Mouse (Mus musculus) hindbrain, embryonic 16.5 days (tissue): ENCODE measurements around the gene Btnl2. TPM values are rescaled to one million over a fixed set of nuclear protein-coding genes. Genes with fewer than 3 reads are reported as not detected.

Experiments
- ATAC-seq: fragments of 200-750 bp; cut with Nextera tagmentation; 2 replicates; pipeline ENCODE4 v1.8.0; 2017; ENCODE audit warnings: moderate TSS enrichment, moderate library complexity
- H3K27ac ChIP-seq: fragments of 300-500 bp; sonication (generic); 2 replicates; pipeline ENCODE4 v1.5.1; 2014; ENCODE audit warnings: low read depth, mild to moderate bottlenecking, control low read depth, low read length, moderate library complexity
- H3K27me3 ChIP-seq: fragments of 300-500 bp; sonication (generic); replicated peaks from 2 replicates; pipeline ENCODE4 v1.6.1; 2014; ENCODE audit warnings: low read length; ENCODE audit not compliant: control insufficient read depth, insufficient read depth
- H3K36me3 ChIP-seq: fragments of 300-500 bp; sonication (generic); 2 replicates; pipeline ENCODE4 v1.6.1; 2014; ENCODE audit warnings: mild to moderate bottlenecking, low read length, moderate library complexity, mixed read lengths; ENCODE audit not compliant: control insufficient read depth, insufficient read depth
- H3K4me1 ChIP-seq: fragments of 300-500 bp; sonication (generic); 2 replicates; pipeline ENCODE4 v1.6.1; 2014; ENCODE audit warnings: low read depth, low read length; ENCODE audit not compliant: control insufficient read depth, insufficient read depth
- H3K4me2 ChIP-seq: fragments of 300-500 bp; sonication (generic); 2 replicates; pipeline ENCODE4 v1.6.1; 2014; ENCODE audit warnings: mild to moderate bottlenecking, low read length, control low read depth, moderate library complexity
- H3K4me3 ChIP-seq: fragments of 300-500 bp; sonication (generic); 2 replicates; pipeline ENCODE4 v1.5.1; 2014; ENCODE audit warnings: mild to moderate bottlenecking, low read length, control low read depth, moderate library complexity
- H3K9ac ChIP-seq: fragments of 300-500 bp; sonication (generic); 2 replicates; pipeline ENCODE4 v1.6.1; 2014; ENCODE audit warnings: low read depth, mild to moderate bottlenecking, control low read depth, low read length, moderate library complexity
- H3K9me3 ChIP-seq: fragments of 300-500 bp; sonication (generic); 2 replicates; pipeline ENCODE4 v1.6.1; 2014; ENCODE audit warnings: mild to moderate bottlenecking, low read length, moderate library complexity; ENCODE audit not compliant: control insufficient read depth
- WGBS: fragments of 180-500 bp; shearing (Covaris S2); extraction: QIAGEN DNeasy Blood & Tissue Kit; methylation state at CpG from one replicate; pipeline ENCODE4 v1.1.7; 2014; 5-methylcytosine and 5-hydroxymethylcytosine counted together
- polyA plus RNA-seq: library from polyadenylated mRNA; unstranded; fragments of >200 nt; fragmentation: Nextera tagmentation; extraction: Ambion mirVana; gene quantifications from 2 replicates; pipeline ENCODE4 v1.2.1, GENCODE M21; 2015

Gene Btnl2
- polyA plus RNA-seq, 1 experiment from 2014 or later, result not detected

- Histone ChIP-seq H3K27me3 (no peaks in the 10 kb centered on the region), H3K4me3 (no peak overlapping the region), H3K9ac (no peak overlapping the region), H3K36me3 (no peaks in the 10 kb centered on the region), H3K27ac (no peak overlapping the region), H3K4me1 (no peaks in the 10 kb centered on the region), H3K9me3 (no peaks in the 10 kb centered on the region), H3K4me2 (no peak overlapping the region)
- ATAC-seq, result no peak
- 47% methylated on average over 3 of the region's 3 CpGs for WGBS
Measured at GRCm38 (mm10) chr17:34340619-34341402, 13.8 kb upstream of the Btnl2 start.

GRCm38 (mm10) chr17:34344882-34345281 is 9.7 kb upstream of the Btnl2 start:
- Histone ChIP-seq H3K36me3 (no peaks in the 10 kb centered on the region), H3K4me1 (no peaks in the 10 kb centered on the region), H3K4me2 (no peak overlapping the region), H3K9me3 (no peaks in the 10 kb centered on the region), H3K4me3 (no peak overlapping the region), H3K27me3 (no peaks in the 10 kb centered on the region), H3K27ac (no peak overlapping the region), H3K9ac (no peak overlapping the region)
- ATAC-seq, result no peak
- WGBS, result 93% methylated on average over 4 of the region's 4 CpGs

GRCm38 (mm10) chr17:34345486-34345885 is 9.1 kb upstream of the Btnl2 start:
- Histone ChIP-seq H3K27ac (no peak overlapping the region), H3K9me3 (no peaks in the 10 kb centered on the region), H3K9ac (no peak overlapping the region), H3K36me3 (no peaks in the 10 kb centered on the region), H3K4me3 (no peak overlapping the region), H3K27me3 (no peaks in the 10 kb centered on the region), H3K4me2 (no peak overlapping the region), H3K4me1 (no peaks in the 10 kb centered on the region)
- WGBS, result 89% methylated on average over 7 of the region's 7 CpGs
- no peak for ATAC-seq

DNA sequence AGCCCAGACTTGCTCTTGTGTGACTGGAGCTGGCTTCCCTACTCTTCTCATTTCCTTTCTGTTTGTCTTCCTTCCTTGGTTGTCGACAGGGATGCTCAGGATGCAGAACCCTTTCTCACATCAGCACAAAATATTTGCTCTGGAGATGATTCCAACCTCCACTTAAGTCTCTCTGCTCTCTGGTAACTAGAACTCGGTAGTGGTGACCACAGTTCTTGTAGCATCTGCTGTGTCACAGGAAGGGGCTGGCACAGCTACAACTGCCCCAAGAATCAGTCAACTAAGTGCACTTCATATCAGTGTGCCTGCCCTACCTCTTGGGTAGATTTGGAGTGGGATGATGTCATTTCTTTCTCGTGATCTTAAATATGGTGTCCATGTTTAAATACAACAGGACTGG is 8.6 kb upstream of the Btnl2 start:
- Histone ChIP-seq H3K4me3 (no peak overlapping the region), H3K9me3 (no peaks in the 10 kb centered on the region), H3K27me3 (no peaks in the 10 kb centered on the region), H3K36me3 (no peaks in the 10 kb centered on the region), H3K27ac (no peak overlapping the region), H3K9ac (no peak overlapping the region), H3K4me1 (no peaks in the 10 kb centered on the region), H3K4me2 (no peak overlapping the region)
- no peak for ATAC-seq
- WGBS, result 75% methylated on average over 3 of the region's 3 CpGs

- no peaks in the 10 kb centered on the region for H3K9me3 ChIP-seq
- no peaks in the 10 kb centered on the region for H3K4me1 ChIP-seq
- no peak overlapping the region for H3K4me2 ChIP-seq
- H3K9ac ChIP-seq, result no peak overlapping the region
- ATAC-seq, result no peak
- H3K4me3 ChIP-seq, result no peak overlapping the region
- H3K36me3 ChIP-seq, result no peaks in the 10 kb centered on the region
- H3K27me3 ChIP-seq, result no peaks in the 10 kb centered on the region
- WGBS, result 71% methylated on average over 6 of the region's 6 CpGs
- no peak overlapping the region for H3K27ac ChIP-seq
Measured at GRCm38 (mm10) chr17:34347606-34348308, 6.9 kb upstream of the Btnl2 start.

- 5% methylated on average over 4 of the region's 4 CpGs for WGBS
- Histone ChIP-seq H3K4me2 (no peak overlapping the region), H3K9ac (no peak overlapping the region), H3K4me1 (no peaks in the 10 kb centered on the region), H3K4me3 (no peak overlapping the region), H3K36me3 (no peaks in the 10 kb centered on the region), H3K27ac (no peak overlapping the region), H3K27me3 (no peaks in the 10 kb centered on the region), H3K9me3 (no peaks in the 10 kb centered on the region)
- no peak for ATAC-seq
Measured at GRCm38 (mm10) chr17:34349429-34349828, 5.2 kb upstream of the Btnl2 start.

DNA sequence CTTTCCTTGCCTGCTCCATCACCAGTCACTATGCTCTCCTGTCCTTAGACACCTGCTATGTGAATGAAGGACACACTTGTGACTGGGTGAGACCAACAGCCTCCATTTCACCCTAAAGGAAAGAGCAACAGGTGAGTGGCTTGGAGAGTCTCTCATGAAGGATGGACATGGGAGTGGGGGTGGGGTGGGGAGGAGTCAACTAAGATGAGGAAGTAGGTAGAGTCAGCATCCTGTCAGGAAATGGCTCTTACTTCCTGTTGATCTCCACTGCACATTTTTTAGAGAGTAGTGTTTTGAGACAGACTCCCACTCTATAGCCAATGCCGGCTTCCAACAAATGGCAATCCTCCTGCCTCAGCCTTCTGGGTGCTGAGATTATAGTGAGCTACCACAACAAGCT is 318 bp downstream of the Btnl2 start:
- ATAC-seq, result no peak
- Histone ChIP-seq H3K4me3 (no peak overlapping the region), H3K9ac (no peak overlapping the region), H3K4me2 (no peak overlapping the region), H3K4me1 (no peaks in the 10 kb centered on the region), H3K36me3 (no peaks in the 10 kb centered on the region), H3K27me3 (no peaks in the 10 kb centered on the region), H3K9me3 (no peaks in the 10 kb centered on the region), H3K27ac (no peak overlapping the region)
- 94% methylated on average over 1 of the region's 1 CpGs for WGBS

DNA sequence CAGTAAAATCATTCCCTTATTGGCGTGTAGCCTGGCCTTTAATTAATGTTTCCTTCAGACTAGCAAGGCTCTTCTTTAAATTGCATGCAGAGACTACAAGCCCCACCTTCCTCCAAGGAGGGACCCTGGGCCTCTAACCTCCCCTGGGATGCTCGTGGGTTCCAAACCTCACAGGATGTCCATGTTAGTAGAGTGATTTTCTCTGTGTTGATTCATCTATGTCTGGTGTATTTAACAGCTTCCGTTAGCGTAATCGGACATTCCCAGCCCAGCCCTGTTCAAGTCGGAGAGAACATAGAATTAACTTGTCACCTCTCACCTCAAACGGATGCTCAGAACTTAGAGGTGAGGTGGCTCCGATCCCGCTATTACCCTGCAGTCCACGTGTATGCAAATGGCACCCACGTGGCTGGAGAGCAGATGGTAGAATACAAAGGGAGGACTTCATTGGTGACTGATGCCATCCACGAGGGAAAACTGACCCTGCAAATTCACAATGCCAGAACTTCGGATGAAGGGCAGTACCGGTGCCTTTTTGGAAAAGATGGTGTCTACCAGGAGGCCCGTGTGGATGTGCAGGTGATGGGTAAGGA is 8.4 kb downstream of the Btnl2 start:
- ATAC-seq, result no peak
- Histone ChIP-seq H3K27ac (no peak overlapping the region), H3K9ac (no peak overlapping the region), H3K4me2 (no peak overlapping the region), H3K9me3 (no peaks in the 10 kb centered on the region), H3K4me3 (no peak overlapping the region), H3K27me3 (no peaks in the 10 kb centered on the region), H3K36me3 (no peaks in the 10 kb centered on the region), H3K4me1 (no peaks in the 10 kb centered on the region)
- WGBS, result 84% methylated on average over 15 of the region's 15 CpGs

DNA sequence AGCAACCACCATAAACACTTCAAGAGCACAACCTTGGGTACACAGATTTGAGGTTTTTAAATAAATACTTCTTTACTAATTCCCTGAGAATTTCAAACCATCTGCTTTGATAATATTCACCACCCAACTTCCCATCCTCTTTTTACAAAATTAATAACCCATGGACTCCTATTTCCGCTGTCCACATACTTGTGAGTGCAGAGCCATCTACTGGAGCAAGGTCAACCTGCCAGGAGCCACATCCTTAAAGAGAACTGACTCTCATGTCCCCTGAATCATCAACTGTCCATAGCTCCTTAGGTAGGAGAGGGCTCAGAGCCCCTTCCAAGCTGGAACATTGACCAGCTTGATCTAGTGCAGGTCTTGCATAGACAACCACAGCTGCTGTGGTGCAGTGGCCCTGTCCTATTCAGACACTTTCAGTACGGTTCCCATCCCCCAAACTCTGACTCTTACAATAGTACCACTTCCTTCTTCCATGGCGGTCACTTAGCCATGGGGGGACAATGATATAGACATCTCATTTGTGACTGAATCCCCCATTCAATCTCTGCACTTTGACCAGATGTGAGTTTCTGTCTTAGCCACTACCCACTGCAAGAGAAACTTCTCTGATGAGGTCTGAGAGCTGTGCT is 9.2 kb downstream of the Btnl2 start:
- 81% methylated on average over 3 of the region's 3 CpGs for WGBS
- H3K27me3 ChIP-seq, result no peaks in the 10 kb centered on the region

More for the DNA sequence above, 9.2 kb downstream of the Btnl2 start:
- ATAC-seq, result no peak
- H3K36me3 ChIP-seq, result no peaks in the 10 kb centered on the region
- no peak overlapping the region for H3K9ac ChIP-seq
- H3K4me2 ChIP-seq, result no peak overlapping the region
- H3K4me3 ChIP-seq, result no peak overlapping the region
- no peaks in the 10 kb centered on the region for H3K4me1 ChIP-seq
- H3K9me3 ChIP-seq, result no peaks in the 10 kb centered on the region
- no peak overlapping the region for H3K27ac ChIP-seq
